Mouse (Mus musculus) right cerebral cortex, adult 18-20 months (tissue): Measurements from ENCODE around the gene Add2.

ENCODE experiments used
- DNase-seq: peaks from one replicate; pipeline ENCODE4 v3.0.0; 2022; ENCODE audit warnings: mixed read lengths

Gene Add2

DNA sequence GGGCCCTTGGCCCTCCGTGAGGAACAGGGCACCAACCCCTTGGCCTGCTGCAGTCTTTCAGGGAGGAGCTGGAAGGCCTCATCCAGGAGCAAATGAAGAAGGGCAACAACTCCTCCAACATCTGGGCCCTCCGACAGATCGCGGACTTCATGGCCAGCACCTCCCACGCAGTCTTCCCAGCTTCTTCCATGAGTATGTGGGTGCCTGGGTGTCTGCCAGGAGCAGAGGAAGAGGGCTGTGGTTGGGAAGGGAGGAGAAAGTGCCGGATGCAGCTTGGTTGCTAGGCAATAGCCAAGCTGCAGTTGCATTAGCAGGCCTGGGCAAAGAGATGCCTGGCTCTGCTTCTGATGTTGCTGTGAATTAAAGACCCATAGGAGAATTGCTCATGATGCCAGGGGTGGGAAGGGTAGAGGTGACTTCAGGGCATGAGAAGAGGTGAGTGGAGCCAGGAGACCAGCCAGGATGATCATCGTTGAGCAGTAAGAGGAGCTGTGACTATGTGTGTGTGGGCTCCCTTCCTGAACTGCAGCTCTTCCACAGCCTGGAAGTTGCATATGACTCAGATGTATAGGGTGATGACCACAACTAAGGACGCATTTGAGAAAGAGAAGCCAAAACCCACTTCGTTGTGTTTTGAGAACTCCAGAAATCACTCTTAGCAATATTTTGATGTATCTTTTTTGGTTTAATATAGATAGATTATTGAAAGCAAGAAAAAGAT, 58.5 kb downstream of the Add2 start:
- peak; percentile 95 for DNase-seq

DNA sequence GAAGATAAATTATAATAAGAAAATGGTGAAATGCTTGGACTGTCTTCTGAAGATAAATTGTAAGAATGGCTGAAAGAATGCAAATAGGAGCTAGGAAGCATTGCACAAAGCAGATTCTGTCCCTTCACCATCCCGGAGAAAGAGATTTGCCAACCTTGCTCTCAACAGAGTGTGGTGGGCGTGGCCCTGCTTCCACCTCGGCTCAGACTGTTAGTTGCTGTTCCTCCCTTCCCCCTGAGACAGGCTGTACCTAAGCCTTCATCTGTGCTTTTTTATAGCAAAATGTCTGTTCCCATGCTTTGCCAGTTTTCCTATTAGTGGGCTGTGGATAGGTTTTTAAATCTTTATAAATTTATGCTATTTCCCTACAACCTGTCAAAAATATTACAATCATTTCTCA, 59.3 kb downstream of the Add2 start:
- peak; percentile 75 for DNase-seq

DNA sequence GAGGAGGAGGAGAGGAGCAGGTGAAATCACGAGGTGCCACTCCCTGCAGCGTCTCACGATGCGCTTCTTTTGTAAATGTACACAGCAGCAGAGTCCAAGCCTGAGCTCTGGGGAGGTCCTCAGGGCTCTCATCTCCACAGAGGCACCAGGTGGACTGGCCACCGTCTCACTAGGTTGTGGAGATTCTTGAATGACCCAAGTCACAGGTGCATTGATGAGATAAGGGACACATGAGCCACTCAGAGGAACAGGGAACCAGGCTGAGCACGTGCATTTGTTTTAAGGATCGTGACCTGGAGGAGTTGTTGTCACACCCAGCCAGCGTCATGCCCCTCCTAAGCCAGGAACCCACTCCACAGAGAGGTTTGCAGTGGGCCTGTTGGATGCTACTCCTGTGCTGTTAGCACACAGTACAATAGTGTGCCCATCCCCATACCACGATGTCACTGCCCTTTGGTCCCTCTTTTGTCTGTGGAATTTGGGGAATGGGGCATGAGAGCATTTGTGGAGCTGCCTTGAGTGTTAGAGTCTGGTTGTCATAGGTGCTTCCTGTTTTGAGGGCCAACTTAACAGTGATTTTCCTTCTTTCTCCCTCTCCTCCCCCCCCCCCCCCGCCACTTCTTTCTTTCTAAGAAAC, 65.8 kb downstream of the Add2 start:
- no peak for DNase-seq

DNA sequence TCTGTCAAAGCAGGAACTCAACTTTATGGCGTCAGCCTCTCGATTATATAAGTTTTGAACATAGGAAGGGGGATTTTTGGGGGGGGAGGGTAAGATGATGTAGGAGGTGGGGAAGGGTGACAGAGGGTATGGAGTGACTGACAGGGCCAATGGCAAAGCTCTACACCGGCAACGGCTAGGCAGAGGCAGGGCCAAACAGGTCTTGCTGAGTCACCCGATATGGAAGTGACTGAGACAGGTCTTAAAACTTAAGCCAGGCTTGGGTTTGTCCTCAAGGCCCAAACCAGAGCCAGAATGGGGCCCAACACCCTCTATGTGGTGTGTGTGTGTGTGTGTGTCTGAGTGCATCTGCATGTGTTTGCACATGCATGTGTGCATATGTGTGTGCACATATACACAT, 67.0 kb downstream of the Add2 start:
- DNase-seq: no peak

DNA sequence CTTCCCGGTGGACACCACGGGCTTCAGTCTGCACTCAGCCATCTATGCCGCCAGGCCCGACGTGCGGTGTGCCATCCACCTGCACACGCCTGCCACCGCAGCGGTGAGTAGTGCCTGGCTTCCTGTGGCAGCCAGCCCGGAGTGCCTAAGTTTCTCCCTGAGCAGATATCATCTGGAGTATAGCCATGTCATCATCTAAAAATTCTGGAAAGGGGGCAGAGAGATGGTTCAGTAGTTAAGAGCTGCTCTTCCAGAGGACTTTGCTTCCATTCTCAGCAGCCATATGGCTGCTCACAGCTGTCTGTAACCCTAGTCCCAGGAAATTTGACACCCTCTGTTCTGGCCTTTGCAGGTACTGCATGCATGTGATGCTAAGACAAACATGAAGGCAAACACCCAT, 68.3 kb downstream of the Add2 start:
- peak; percentile 48 for DNase-seq

DNA sequence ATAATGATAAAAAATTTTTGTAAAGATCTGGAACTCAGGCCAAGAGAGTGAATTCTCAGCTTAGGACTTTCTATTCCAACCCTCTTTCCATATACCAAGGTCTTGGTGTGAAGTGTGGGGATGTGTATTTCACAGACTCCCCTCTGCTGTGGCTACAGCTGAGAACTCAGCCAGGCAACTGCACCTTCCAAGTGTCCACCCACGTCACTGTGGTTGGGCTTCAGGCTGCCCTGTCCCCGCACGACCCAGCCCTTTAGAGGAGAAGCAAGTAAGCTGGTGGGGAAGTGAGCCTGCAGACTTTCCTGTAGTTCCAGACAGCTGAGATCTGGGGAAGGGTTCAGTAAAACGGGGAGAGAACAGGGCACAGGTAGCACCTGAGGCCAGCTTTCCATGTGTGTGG, 68.7 kb downstream of the Add2 start:
- peak; percentile 41 for DNase-seq

DNA sequence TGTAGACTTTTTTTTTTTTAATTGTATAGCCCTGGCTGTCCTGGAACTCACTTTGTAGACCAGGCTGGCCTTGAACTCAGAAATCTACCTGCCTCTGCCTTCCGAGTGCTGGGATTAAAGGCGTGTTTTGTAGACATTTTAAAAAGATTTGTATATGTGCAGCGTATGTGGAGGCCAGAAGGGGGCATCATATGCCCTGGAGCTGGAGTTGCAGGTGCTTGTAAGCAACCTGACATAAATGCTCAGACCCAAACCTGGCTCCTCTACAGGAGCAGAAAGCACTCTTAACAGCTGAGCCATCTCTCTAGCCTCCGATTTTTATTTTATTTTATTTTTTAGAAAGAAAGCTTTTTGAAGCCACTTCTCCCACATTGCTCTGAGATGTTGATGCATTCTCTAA, 70.5 kb downstream of the Add2 start:
- no peak for DNase-seq

DNA sequence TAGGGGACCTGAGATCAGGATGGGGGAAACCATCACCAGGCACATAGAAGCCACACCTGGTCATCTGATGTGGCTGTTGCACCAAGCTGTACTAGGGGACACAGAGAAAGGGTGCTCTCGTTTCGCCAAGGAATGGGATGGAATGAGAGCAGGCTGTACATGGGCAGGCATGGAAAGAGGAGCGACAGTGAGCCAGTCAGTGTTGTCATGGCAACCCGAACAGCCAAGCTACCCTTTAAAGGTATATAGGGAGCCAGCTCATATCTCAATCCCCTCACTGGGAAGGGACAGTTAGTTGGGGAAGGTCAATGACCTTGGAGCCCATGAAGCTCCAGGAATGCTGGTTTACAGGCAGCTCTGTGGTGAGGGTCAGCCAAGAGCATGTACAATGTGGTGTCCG, 73.0 kb downstream of the Add2 start:
- DNase-seq: no peak

DNA sequence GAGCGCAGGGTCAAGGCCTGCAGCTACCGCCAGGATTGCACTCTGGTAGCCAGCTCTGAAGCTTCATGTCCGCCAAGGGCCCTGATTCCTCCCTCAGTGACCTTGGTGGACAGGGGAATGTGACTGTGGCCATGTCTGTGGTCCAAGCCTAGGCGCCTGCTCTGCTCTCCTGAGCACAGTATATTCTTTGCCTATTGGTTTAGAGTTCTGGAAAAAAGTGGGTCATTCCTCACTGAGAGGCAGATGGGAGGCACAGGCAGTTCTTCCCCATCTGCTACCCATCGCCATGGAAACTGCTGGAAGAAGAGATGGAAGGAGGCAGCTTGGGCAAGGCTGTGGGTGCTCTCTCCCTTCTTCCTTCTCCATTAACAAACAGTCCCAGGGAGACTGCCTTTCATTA, 74.4 kb downstream of the Add2 start:
- peak; percentile 89 for DNase-seq

DNA sequence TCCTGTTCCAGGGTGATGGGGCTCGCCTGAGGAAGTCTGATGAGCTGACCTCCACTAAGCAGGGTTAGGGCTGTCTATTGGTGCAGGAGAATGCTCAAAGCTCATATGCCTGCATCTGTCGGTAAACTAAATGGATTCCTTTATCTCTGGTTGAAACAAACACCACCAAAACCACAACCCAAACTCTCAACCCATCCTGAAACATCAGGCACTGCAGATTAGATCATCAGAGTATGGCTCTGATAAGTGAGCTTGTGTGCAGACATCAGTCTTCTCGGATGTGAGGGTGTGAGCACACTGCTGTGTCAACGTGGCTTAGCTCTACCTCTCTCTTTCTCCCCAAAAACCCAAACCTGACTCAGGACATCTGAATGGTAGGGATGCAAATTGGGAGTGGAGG, 75.1 kb downstream of the Add2 start:
- DNase-seq: no peak

DNA sequence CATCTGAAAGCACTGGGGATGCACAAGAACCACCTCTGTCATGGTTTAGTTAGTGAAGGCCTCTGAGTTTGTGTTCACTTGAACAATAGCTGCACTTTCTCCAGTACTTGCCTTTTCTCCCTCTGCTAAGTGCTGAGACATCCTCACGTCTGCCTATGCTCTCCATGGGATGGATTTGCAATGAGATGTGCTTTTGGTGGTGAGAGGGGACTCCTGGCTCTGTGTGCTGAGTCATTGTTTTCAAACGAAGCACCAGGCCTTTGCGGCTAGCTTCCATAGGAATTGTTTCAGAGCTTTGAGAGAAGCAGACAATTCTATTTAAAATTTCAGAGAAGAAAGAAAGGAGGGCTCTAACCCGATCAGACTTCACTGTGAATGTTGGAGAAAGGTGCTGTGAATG, 76.2 kb downstream of the Add2 start:
- DNase-seq: no peak

DNA sequence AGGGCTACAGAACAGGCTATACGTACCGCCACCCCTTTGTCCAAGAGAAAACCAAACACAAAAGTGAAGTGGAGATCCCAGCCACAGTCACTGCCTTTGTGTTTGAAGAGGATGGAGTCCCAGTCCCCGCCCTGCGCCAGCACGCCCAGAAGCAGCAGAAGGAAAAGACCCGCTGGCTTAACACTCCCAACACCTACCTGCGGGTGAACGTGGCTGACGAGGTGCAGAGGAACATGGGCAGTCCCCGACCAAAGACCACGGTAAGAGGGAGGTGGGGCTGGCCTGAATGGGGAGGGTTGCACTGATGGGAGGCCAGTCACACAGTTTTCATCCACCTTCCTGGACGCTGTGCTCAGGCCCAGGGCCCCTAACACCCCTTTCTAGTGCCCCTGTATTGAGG, 77.6 kb downstream of the Add2 start:
- DNase-seq: no peak

DNA sequence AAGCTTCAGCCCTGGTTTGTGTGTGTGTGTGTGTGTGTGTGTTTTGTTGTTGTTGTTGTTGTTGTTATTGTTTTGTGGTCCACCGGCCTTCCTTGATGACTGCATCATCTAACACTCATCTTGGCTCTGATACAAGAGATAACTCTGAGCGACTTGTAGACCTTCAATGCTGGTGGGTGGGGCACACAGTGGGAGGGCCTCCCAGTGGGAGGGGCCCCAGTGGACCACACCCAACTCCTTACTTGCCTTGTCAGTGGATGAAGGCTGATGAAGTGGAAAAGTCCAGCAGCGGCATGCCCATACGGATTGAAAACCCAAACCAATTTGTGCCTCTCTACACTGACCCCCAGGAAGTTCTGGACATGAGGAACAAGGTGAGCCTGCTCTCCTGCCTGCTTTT, 78.6 kb downstream of the Add2 start:
- DNase-seq: no peak

DNA sequence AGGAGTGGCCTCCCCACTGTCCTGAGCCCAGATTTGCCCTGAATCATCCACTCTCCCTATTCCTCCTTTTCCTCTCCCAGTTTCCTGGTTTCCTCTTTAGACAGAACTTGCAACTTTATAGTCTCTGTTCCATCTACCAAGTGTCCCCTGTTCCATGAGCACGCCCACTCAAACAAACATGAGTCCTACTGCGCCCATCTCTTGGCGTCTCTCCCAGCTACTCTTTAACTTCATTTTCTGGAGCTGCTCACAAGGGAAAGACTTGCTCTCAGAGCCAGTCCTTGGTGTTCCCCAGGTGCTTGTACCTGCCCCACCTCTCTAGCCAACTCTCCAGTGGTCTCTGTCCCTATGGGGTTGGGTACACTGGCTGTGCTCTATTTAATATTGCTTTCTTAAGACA, 87.4 kb downstream of the Add2 start:
- peak; percentile 72 for DNase-seq

DNA sequence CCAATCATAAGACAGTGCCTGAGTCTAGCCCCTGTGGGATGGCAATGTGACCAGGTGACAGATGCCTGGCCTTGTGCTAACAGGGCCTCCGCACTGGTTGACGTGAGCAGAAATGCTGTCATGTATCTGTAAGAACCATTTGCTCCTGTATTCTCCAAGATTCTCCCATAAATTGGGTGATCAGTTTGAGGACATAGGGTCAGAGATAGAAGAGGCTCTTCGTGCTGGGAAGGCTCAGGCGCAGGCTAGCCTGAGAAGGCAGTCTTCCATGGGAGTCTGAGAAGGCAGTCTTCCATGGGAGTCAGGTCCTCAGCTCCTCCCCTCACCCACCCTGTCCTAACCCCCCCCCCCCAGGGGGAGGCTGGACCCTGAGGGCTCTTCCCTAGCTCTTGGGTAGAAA, 94.6 kb downstream of the Add2 start:
- no peak for DNase-seq

DNA sequence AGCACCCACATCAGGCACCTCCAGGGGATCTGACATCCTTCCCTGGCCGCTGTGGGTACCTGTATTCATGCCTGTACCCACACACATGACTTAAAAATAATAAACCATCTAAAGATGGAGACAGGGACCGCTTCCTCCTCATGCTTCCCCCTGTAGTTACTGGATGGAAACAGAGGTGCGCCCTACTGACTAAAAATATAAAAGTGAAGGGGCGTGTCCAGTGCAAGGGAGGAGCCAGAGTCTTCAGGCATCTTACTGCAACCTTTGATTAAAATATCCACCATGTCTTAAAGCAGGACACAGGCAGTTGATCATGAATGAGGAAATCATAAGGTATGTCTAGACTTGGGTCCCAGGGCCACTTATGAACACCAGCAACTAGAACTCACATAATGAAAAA, 97.3 kb downstream of the Add2 start:
- no peak for DNase-seq

DNA sequence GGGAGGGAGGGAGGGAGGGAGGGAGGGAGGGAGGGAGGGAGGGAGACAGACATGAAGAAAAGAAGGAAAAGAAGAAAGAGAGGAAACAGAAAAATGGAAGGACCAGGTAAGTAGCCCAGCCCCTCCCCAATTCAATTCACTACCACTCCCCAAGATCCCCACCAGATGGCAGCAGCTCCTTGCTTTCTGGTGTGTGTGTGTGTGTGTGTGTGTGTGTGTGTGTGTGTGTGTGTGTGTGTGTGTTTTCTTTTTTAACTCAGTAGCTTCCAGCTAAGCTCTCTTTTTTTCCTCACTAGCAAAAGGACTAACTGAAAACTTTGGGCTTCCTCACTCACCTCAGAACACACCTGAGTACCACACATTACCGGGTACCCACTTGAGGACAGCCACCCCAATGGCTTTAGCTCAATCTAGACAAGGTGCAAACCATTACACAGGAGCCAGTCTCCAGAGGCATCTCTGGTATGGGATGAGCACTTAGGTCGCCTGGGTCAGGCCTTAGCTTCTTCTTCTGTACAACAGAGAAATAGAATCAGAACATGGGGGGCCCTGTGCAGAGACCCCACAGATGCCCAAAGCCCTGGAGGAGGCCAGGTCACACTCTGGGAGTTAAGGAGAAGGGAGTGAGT, 98.6 kb downstream of the Add2 start:
- peak; percentile 45 for DNase-seq

DNA sequence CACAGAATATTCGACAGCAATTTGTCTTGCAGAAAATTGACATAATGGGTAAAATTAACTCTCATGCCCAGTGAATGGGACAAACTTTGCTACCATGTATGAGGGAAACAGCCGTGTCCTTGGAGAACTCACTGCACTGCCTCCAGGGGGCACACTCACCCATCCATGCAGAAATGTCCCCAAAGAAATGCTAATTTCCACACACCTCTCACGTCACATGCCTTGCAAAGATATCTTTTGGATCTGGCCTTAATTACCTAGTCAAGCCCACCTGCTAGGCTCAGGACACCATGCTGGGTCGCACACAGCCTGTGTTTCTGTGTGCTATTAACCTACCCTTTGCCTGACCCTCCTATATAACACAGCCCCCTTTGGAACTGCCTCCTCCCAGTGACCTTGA, 100.0 kb downstream of the Add2 start:
- no peak for DNase-seq

DNA sequence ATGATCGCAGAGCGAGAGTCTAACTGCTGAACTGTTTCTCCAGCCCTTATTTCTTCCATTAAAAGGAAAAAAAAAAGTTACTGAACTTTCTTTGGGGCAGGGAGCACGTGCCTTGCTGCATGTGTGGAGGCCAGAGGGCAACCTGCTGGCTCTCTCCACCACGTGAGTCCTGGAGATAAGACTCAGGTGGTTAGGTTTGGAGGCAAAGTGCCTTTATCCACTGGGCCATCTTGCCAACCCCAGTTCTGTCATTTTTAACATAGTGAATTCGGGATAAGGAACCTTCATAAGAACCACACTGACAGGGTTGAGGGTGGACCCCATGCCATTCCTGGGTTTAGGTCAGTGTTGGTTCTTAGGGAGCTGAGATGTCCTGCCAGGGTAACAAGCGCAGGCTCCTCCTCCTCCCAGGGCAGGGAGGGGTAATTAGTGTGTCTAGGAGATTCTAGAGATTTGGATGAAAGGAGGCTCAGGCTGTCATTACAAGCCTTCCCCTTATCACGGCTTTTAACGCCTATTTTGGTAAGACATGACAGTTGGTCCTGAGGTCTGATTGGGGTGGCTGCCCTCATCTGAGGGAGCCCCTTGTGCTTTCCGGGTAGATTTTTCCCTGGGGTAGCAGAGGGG, 101.5 kb downstream of the Add2 start:
- DNase-seq: no peak

DNA sequence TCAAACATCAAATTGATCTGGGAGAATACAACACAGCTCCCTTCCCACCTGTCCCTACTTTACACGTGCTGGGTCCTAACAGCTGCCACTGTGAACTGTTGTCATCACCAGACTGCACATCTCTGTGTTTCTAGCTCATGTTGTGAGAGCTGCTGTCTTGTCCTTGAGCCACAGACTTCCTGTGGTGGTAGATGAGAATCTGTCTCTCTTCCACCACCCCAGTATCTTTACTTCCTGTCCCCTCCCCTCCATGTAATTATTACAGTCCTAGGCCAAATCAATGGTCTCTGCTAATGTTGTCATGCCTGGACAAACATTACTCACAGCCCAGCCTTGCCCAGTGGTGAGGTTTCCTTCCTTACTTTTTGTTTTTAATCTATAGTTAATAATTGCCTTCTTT, 105.4 kb downstream of the Add2 start:
- DNase-seq: no peak

DNA sequence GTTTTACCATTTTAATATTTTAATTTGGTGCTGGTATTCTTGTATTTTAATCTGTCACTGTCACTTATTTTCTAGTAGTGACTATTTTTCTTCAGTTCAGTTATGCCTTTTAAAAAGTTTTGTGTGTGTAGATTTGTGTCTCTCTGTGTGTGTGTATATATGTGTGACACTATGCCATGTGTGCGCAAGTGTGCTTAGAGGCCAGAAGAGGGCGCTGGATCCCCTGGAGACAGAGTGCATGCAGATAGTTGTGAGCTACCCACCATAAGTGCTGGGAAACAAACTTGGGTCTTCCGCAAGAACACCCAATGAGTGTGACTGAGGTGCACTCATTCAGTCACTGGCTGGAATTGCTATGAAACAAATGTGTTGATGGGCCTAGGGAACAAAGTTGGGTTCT, 107.7 kb downstream of the Add2 start:
- DNase-seq: no peak

DNA sequence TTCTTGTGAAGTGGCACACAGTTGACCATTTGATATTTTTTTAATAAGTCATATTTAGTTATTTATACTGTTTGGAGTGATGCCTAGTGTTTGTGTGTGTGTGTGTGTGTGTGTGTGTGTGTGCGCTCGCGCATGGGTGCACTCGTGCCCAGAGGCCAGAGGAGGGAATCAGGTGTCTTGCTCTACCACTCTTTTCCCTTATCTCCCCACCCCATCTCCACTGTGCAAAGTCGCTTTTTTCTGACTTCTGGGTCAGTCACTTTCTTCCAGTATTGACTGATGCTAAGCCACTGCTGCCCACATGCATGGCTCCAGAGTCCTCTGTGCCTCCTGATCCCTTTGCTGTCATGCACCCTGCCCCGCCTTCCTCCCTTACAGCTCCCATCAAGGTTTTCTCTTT, 112.8 kb downstream of the Add2 start:
- no peak for DNase-seq

DNA sequence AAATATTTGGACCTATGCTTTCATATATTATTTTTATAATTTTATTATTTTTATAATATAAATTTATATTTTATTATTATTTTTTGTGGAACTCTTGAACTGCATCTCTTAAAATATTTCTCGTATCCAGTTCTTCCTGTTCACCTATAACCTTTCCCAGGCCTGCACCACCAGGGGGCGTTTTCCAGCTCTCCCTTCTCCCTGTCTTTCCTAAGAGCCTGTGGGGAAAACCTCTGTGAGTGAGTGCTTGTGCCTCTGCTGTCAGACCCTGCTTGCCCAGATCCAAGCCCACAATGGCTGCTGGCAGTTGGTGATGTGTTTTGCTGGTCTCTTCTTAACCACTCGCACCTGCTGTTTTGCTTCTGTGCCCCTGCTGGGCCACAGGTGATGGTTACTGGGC, 113.3 kb downstream of the Add2 start:
- peak; percentile 41 for DNase-seq

DNA sequence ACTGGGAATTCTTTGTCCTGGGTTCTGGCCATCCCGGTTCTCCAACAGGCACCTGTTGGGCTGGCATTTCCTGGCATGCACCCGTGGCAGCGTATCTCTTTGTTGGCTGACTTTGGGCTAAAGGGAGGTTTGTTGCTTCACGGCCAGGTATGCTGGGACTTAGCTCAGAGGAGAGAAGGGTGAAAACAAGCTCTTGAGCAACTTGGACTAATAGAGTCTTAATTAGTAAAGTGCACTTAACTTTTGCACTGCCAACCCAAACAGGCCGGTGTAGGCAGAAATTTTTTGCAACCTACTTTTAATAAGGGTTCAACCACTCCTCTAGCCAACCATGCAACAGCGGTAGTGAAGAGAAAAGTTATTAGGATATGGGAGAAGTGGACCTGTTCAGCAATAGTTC, 116.5 kb downstream of the Add2 start:
- DNase-seq: no peak
